Mouse (Mus musculus): ENCODE results near the gene Ndel1. TPM values are rescaled to one million over a fixed set of nuclear protein-coding genes. Genes with fewer than 3 reads are reported as not detected.
"Not testable (repeated sequence)": the region's sequence is repeated elsewhere in the genome, so short reads cannot be mapped to it uniquely, and the experiment has no call there.

Ndel1 gene
- total RNA-seq, 2 experiments from 2014 or later = 48.9 to 114 TPM

DNA sequence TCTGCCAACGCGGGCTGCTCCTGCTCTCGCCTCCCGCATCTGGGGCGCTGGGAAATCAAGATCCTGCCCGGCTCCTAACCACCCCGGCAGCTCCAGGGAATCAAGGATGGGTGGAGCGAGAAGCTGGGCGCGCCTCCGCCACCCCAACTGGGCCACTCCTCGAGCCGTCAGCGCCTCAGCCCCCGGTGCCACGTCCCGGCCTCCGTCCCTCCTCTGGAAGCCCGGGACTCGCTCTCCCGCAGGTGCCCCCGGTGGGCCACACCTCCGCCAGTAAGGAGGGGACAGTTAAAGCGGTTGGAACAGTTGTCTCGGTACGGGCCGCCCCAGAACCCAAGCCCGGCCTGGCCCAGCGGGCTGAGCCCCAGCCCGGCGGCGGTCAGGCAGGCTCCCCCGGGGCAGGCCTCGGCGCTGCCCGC, 19.2 kb downstream of the Ndel1 start:
- ATAC-seq (ENCODE audit: poor library complexity, severe bottlenecking) = peak; percentile 26

DNA sequence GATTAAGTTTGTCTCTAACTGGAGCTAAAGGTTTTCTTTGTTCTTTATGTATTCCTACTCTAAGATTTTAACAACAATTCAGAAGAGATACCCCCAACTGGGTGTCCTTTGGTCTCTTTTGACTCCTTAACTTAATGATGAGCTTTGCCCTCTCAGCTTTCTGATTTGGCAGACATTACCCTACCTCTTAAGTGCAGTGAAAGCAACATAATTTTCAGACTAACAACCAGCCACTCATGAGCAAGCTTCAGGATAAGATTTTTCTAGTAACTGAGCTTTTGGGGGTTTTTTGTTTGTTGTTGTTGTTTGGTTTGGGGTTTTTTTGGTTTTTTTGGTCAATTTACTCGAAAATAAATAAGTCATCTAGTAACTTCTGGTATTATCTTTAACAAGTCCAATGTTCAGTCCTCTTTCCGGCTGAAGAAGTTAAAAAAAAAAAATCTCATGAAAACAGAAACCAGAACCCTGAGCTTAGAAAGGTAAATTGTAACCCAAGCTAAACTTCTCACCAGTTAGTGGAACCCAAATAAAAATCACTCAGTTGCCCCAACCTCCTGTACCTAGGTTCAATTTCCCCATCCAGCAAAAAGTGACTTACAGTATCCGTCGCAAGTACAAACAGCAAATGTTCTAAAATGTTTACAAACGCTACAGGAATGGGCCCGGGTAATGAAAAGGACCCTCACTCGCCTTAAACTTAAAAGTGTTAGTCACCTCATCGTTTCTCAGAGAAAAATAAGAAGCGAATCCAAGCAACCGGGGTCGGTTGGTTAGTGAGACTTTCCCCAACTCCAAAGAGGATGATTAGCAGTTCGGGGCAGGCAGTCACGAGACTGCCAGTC, 19.8 kb downstream of the Ndel1 start:
- ATAC-seq (ENCODE audit: poor library complexity, severe bottlenecking) = no peak

DNA sequence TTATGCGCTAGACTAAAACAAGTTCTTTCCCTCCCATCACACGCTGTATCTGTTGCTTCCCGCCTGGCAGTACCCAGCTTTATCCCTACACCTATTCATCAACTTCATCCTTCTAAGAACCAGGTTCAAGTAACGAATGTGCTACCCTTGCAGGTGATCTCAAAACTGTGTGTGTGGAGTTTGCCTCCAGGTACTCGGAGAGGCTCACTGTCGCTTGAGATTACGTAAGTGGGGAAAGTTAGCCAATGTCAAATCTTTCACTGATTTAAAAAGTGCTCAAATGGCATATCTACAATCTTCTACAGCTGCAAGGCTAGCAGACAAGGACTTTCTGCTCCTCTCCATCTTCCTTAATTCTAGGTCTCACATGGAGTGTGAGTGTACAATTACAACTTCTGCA, 20.8 kb downstream of the Ndel1 start:
- ATAC-seq (ENCODE audit: poor library complexity, severe bottlenecking) = no peak

DNA sequence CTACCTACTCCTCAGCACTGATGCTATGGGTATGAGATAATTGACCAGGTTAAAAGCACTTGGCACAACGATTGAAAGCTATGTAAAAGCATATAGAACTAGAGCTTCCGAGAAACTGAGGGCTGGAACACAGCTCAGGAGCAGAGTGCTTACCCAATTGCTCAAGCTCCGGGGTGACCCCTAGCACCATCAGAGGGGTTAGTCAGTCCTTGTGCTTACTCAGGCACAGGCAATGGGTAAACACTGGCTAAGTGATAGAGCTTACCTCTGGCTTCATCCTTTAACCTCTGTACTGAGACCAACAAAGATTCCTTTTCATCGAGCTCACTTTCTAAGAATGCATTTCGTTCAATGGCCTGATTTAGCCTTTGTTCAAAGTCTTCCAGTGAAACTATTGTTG, 32.1 kb downstream of the Ndel1 start:
- ATAC-seq (ENCODE audit: poor library complexity, severe bottlenecking) = no peak

DNA sequence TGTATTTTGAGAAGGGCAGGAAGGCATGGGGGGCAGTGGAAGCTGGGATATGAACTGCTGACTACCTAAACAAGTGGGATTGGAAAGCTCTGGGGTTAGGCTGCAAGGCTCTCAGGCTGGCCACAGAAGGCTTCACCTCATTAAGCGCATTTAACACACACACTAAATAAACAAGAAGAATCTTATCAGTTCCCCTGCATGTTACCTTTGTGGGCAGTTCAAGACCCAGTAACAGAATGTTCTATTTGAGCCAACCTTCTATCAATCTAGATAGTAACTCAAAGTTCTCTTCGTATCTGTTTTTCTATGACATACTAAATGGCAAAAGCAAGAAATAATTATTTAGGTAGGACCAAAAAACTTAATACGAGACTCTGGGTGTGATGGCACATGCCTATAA, 36.6 kb downstream of the Ndel1 start:
- ATAC-seq (ENCODE audit: poor library complexity, severe bottlenecking) = no peak

DNA sequence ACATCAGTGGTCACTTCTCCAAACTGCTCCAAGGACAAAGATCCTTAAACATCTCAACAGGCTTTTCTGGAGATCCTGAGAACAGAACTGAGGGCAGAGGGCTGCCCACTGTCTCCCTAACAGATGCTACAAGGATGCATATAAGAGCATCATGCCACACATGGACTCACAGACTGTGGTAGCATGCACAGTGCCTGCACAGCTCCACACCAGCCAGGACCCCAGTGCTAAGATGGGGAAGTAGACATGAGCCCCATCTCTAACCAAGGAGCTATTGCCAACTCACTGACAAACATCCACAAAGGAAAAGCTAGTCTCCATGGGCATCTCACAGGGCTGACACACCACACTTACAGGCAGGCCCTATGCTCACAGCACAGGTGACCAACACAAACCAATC, 38.1 kb downstream of the Ndel1 start:
- ATAC-seq (ENCODE audit: poor library complexity, severe bottlenecking) = no peak

DNA sequence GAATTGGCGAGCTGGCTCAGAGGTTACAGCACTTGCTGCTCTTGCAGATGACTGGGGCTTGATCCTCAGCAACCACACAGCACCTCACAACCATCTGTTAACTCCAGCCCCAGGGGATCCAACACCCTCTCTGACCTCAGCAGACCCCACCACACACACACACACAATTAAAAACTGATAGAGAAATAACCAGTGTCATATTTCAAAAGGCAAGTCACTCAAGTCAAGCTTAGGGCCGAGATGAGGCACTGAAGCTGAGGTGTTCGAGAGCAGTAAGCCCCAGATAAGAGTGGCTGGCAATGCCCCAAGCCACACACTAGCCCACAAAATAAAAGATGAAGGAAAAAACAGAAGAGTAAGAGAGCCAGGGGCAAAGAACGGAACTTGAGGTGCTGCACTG, 38.9 kb downstream of the Ndel1 start:
- ATAC-seq (ENCODE audit: poor library complexity, severe bottlenecking) = no peak

DNA sequence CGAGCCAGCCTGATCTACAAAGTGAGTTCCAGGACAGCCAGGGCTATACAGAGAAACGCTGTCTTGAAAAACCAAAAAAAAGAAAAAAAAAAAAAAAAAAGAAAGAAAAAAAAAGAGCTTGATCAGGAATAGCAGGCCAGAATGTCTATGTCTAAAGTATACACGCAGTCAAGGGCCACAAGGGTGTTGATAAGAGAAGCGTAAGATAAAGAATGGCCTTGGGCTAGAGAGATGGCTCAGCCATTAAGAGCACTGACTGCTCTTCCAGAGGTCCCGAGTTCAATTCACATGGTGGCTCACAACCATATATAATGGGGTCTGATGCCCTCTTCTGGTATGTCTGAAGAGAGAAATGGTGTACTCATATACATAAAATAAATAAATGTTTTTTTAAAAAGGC, 40.1 kb downstream of the Ndel1 start:
- not testable (repeated sequence) for ATAC-seq (ENCODE audit: poor library complexity, severe bottlenecking)

DNA sequence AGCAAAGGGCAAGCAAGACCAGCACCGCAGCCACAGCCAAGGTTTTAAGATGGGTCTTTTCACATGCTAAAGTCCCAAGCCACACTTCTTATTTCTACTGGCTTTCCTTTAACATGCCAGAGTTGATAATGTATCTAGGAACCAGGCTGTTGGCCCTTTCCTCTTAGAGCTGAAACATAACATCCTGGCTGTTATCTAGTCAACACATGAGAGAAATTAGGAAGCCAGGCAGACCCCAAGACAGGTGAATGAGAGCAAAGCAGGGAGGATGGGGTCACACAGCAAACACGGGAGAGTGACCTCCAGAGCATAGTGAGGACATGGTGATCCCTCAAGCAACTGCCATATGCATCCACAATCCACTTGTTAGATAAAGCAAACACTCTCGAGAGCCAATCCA, 44.9 kb downstream of the Ndel1 start:
- ATAC-seq (ENCODE audit: poor library complexity, severe bottlenecking) = no peak

DNA sequence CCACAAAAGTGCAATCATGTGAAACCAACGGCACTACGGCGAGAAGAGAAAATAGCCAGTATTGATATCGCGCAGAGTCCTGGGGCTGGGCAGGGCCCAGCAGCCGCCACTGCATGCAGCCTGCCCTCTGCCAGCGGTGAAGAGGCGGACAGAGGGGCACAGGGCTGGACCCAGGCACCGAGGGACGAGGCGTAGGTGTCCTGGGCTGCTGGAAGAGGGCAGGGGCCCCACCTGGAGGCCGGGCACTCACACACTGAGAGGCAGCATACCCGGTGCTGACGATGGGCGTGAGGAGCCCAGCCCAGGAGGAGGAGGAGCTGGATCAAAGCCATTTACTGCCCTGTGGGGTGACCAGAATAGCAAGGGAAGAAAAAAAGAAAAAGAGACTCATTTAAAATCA, 49.3 kb downstream of the Ndel1 start:
- ATAC-seq (ENCODE audit: poor library complexity, severe bottlenecking) = no peak

DNA sequence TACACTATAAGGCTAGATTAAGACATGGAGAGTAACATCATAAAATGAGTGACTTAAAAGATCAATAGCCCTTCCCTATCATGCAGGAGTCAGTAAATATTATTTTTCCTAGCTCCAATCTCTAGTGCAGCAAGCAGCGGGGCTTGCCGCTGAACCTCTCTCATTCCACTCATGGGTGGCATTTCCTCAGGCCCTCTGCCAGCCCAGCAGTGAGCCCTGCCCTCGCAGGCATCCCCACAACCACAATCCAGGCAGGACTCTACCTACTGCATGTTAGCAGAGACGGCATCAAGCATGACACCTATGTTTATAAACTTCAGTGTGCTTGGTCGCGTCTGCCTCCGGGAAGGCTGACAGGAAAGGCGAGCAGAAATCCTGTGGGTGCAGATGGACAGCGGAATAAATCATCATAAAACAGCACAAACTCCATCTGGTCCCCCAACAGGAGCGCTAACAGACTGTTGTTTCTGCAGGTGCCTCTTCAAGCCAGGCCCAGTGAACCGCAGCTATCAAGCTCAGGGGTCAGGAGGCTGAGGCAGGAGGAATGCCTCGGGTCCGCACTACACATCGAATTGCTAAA, 52.3 kb downstream of the Ndel1 start:
- no peak for ATAC-seq (ENCODE audit: poor library complexity, severe bottlenecking)

DNA sequence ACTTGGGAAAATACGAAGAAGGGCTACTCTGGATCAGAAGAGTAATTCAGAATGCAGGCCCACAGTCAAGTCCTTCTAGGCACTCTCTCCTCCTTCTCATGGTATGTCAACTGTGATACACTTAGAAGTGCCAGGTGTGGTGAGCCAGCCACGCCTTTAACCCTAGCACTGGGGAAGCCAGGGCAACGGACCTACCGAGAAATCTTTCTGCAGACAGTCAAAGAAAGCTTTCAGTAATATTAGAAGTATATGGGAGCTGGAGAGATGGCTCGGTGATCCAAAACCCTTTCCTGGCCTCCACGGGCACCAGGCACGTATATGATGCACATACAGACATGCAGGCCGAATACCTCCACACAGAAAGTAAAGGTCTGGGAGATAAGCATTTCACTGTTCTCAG, 53.2 kb downstream of the Ndel1 start:
- no peak for ATAC-seq (ENCODE audit: poor library complexity, severe bottlenecking)

DNA sequence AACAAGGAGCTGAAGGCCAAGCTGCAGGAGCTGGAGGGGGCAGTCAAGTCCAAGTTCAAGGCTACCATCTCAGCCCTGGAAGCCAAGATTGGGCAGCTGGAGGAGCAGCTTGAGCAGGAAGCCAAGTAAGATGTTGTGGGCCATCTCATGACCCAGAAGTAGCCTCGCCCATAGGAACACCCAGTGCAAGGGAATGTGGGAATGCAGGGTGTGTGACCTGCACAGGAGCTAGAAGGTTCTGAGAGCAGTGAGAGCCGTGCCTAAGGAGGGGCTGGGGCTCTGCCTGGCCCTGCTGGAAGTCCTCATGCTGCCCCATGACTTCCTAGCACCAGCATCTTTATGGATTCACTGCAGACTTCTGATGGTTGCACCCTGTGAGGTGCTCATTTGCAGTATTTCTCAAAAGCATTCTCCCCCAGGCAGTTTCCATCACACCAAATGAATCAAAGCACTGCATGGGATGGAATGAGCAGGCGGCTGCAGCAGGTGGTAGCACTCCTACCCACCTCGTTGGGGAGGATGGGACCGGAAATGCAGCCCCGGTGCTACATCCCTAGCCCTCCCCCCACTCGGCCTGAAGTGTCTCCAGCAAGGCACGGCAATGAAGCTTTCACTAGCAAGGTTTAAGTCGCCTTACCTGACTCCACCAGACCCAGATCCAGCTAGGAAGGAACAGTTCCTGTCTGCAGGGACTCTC, 59.6 kb downstream of the Ndel1 start:
- no peak for ATAC-seq (ENCODE audit: poor library complexity, severe bottlenecking)

DNA sequence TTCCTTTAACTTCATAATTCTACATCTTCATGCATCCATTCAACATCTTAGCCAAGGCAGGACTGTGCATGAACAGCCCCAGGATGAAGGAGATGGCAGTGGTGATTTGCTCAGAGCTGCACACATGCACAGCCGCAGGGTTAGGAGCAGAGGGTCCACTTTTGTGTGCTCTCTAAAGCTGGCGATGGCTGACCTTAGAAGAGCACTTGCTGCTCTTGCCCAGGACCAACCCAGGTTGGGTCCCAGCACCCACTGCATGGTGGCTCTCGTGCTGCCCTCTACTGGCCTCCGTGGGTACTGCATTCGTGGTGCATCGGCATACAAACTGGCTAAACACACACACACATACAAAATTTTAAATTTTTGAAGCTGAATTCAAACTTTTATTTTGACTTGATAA, 63.9 kb downstream of the Ndel1 start:
- ATAC-seq (ENCODE audit: poor library complexity, severe bottlenecking) = peak; percentile 66

DNA sequence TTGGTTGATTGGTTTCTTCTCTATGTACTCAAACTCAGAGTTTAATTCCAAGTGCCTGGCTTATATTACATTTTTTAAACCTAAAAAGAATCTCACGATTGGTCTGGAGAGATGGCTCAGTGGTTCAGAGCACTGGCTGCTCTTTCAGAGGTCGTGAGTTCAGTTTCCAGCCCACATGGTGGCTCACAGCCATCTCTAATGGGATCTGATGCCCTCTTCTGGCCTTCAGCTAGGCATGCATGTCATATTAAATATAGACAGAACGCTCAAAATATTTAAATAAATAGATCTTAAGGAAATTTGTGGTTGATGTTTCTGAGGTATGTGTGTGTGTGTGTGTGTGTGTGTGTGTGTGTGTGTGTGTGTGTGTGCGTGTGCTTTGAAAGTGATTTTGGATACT, 66.5 kb downstream of the Ndel1 start:
- no peak for ATAC-seq (ENCODE audit: poor library complexity, severe bottlenecking)

DNA sequence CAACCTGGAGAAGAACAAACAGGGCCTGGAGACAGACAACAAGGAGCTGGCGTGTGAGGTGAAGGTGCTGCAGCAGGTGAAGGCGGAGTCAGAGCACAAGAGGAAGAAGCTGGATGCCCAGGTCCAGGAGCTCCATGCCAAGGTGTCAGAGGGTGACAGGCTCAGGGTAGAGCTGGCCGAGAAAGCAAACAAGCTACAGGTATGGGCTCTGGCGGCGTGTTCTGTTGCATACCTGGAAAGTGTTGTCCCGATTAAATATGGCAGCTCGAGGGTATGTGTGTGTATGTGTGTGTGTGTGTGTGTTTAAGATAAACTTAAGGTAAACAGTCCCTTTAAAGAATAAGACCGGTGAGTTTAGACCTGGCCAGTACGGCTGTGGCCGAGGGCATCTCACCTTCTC, 73.4 kb downstream of the Ndel1 start:
- ATAC-seq (ENCODE audit: poor library complexity, severe bottlenecking) = no peak

DNA sequence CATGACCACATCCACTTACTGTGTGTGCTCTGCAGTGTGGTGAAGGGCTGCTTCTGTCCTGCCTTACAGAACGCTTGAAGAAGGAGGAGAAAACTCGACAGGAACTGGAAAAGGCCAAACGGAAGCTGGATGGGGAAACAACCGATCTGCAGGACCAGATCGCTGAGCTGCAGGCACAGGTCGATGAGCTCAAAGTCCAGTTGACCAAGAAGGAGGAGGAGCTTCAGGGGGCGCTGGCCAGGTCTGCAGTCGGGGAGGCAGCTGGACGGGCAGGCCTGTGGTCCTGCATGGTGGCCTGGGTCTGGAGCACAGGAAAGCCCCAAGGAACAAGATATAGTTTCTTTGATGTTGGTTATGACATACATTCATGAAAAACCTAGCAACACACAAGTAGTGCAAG, 79.9 kb downstream of the Ndel1 start:
- no peak for ATAC-seq (ENCODE audit: poor library complexity, severe bottlenecking)

DNA sequence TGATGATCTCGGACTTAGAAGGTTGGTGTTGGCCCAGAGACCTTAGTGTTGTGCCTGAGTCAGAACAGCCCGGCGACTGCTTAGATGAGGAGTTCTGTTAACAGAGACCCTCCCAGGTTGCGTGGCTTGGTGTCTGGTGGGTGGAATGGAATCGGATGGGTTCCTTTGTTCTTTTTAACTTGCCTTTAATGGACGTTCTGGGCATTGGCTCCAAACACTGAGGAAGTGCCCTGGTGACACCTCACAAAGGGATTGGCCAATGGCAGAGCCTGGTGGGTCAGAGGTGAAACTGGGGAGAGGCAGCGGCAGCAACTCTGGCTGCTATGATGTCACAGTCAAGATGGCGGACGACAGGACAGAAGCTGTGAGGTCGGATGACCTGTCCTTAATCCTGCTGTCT, 80.9 kb downstream of the Ndel1 start:
- ATAC-seq (ENCODE audit: poor library complexity, severe bottlenecking) = no peak

DNA sequence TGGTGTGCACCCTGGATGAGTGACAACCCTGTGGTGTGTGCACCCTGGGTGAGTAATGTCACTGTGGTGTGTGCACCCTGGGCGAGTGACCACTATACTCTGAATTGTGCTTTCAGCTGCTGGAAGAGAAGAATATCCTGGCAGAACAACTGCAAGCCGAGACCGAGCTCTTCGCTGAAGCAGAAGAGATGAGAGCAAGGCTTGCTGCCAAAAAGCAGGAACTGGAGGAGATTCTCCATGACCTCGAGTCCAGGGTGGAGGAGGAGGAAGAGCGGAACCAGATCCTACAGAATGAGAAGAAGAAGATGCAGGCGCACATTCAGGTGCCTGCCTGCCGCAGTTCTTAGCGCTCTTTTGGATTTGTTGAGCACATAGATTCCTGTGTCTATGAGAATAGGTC, 84.4 kb downstream of the Ndel1 start:
- ATAC-seq (ENCODE audit: poor library complexity, severe bottlenecking) = no peak

DNA sequence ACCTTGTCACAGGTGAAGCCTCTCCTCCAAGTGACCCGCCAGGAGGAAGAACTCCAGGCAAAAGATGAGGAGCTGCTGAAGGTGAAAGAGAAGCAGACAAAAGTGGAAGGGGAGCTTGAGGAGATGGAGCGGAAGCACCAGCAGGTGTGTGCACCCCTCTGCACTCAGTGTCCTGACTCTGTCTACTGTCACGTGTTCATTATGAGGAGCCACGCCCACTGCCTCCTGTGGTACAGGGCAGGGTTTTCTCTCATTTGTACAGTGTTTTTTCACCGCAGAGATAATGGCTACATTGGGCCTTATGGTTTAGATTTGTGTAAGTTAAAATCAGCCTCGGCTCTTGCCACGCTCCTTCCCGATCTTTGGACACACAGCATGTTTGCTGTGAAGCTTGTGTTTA, 85.8 kb downstream of the Ndel1 start:
- ATAC-seq (ENCODE audit: poor library complexity, severe bottlenecking) = no peak

DNA sequence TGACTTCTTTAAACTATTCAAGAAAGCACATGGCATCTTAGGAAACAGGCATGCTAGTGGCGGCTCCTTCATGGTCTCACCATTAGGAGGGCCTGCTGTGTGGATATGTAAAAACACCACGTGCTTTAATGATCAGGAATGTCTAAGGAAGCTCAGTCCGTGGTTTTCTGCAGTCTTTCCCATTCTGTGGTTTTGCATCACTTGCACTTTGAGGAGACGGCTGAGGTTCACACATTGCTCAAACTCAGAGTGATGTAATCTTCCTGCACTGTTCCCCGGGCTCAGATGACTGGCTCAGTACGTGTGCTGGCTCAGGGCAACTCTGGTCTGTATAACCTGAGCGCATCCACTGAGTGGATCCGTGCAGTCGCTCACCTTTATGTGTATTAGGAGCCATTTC, 89.3 kb downstream of the Ndel1 start:
- ATAC-seq (ENCODE audit: poor library complexity, severe bottlenecking) = peak; percentile 54

DNA sequence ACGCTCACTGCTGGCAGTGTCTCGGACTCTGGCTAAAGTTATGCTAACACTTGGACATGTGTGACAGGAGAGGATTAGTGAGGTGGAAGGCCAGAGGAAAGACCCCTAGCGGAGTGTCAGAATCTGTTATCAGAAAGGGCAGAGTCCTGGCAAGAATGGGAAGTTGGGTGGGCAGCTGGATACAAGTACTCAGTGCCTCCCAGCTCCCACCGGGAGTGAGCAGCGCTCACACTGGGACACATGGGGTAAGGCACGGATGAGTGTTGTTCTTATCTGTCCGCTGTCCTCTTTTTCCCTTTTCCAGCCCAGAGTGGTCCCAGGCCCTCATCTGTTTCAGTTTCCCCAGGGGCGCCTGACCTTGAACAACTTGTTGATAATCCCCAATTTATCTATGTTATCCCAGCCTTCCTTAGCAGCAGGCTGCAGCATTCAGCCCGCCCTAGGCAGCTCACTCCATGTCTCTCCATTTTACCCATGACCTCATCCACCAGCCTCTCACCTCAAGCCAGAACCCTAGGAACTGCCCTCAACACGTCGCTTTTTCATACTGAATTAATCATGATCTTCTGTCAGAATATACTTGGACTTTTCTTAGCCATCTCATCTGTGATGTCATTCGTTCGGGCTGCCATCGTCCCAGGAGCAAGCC, 91.1 kb downstream of the Ndel1 start:
- no peak for ATAC-seq (ENCODE audit: poor library complexity, severe bottlenecking)
